Mouse (Mus musculus): ENCODE data around the gene Itgb8. TPM values are rescaled to one million over a fixed set of nuclear protein-coding genes. Genes with fewer than 3 reads are reported as not detected.

Itgb8 gene
- total and polyA plus RNA-seq, 2 experiments from 2014 or later: 10.7 to 33.4 TPM

DNA sequence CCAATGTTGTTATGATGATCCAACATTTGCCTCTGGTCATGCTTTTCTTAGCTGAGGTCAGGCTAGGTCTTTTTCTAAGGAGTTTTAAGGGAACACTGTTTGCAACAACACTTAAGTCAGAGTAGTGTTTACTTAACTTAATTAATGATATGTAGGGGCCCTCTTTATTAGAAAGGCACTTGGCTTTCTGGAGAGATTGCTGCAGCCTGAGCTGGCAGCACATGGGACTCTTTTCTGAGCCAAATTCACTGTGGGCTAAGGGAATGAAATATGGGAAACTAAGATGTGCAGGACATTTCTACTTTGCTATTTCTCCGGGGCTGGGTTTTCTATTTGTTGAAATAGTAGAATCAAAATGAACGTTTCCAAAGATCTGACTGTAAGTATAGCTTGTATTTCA is 73.5 kb downstream of the Itgb8 start:
- no peaks in the 10 kb centered on the region for H3K9me3 ChIP-seq (ENCODE audit: low read length)
- 60% methylated on average over 2 of the region's 2 CpGs for WGBS

DNA sequence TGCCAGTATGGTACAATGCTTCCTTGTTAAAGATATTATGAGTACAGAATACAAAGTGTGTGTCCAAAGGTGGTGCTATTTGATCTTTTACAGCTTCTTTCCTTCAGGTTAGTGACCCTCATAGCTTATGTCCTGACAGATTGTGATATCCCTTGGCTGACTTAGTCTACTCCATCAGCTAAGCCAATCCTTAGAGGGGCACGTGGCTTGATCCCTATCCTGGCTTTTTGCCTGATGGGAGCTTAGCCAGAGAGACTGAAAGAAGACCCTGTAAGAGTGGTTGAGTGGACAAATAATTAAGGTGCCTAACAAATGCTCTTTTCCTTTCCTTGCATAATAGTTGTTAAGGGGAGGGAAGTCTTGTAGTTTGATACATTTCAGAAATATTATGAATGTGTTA is 73.9 kb downstream of the Itgb8 start:
- Histone ChIP-seq H3K4me3 (ENCODE audit: low read length) (no peak overlapping the region), H3K27ac (peak overlapping the region; percentile 66; the same call in 1 of the 2 replicates), H3K9me3 (ENCODE audit: low read length) (no peaks in the 10 kb centered on the region), H3K27me3 (ENCODE audit: insufficient read depth, low read length) (no peaks in the 10 kb centered on the region), H3K36me3 (ENCODE audit: insufficient read depth, low read length) (no peaks in the 10 kb centered on the region), H3K9ac (replicated peaks; ENCODE audit: low read length) (no peak overlapping the region), H3K4me1 (ENCODE audit: insufficient read depth, low read length) (peaks cover 4% of the 10 kb centered on the region; the same call in 1 of the 2 replicates), H3K4me2 (ENCODE audit: low read depth, low read length) (no peak overlapping the region)
- peak; percentile 83 for ATAC-seq
- DNase-seq (ENCODE audit: low spot score): peak; percentile 78
- TF ChIP-seq CTCF (IDR thresholded peaks at IDR 0.05; ENCODE audit: low read depth): no peak
- whole genome bisulfite sequencing: 21% methylated on average over 1 of the region's 1 CpGs

More for the DNA sequence above, 73.5 kb downstream of the Itgb8 start:
- no peak overlapping the region for H3K4me3 ChIP-seq (ENCODE audit: low read length)
- no peaks in the 10 kb centered on the region for H3K36me3 ChIP-seq (ENCODE audit: insufficient read depth, low read length)
- H3K4me2 ChIP-seq (ENCODE audit: low read depth, low read length): no peak overlapping the region
- TF ChIP-seq CTCF (IDR thresholded peaks at IDR 0.05; ENCODE audit: low read depth): no peak
- ATAC-seq: no peak
- peaks cover 4% of the 10 kb centered on the region; the same call in 1 of the 2 replicates for H3K4me1 ChIP-seq (ENCODE audit: insufficient read depth, low read length)
- H3K27me3 ChIP-seq (ENCODE audit: insufficient read depth, low read length): no peaks in the 10 kb centered on the region
- H3K9ac ChIP-seq (replicated peaks; ENCODE audit: low read length): no peak overlapping the region
- H3K27ac ChIP-seq: peak overlapping the region; percentile 27; the same call in 1 of the 2 replicates
- DNase-seq (ENCODE audit: low spot score): peak; percentile 46

DNA sequence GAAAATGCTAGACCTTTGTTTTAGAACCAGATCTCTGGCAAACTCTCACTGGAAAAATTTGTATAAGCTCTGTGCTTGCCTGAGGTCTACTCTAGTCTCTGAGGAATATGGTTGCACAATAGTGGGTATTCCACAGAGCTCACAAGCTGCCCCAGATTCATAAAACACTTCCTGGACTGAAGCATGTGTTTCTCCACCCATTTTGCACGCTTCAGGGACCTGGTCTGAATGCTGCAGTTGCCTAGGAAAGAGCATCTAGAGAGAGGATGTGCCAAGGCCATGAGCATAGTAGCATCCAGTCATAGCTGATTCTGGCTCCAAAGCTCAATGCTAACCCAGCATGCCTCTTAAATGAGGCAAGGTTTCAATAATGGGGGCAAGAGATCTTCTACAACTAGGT is 74.4 kb downstream of the Itgb8 start:
- H3K9me3 ChIP-seq (ENCODE audit: low read length): no peaks in the 10 kb centered on the region
- H3K4me3 ChIP-seq (ENCODE audit: low read length): no peak overlapping the region
- TF ChIP-seq CTCF (IDR thresholded peaks at IDR 0.05; ENCODE audit: low read depth): no peak
- H3K4me1 ChIP-seq (ENCODE audit: insufficient read depth, low read length): peaks cover 4% of the 10 kb centered on the region; the same call in 1 of the 2 replicates
- H3K9ac ChIP-seq (replicated peaks; ENCODE audit: low read length): no peak overlapping the region
- 40% methylated on average over 1 of the region's 1 CpGs for WGBS
- H3K4me2 ChIP-seq (ENCODE audit: low read depth, low read length): no peak overlapping the region
- H3K36me3 ChIP-seq (ENCODE audit: insufficient read depth, low read length): no peaks in the 10 kb centered on the region
- no peaks in the 10 kb centered on the region for H3K27me3 ChIP-seq (ENCODE audit: insufficient read depth, low read length)
- H3K27ac ChIP-seq: peak overlapping the region; percentile 66
- ATAC-seq: peak; percentile 94
- peak; percentile 67 for DNase-seq (ENCODE audit: low spot score)

DNA sequence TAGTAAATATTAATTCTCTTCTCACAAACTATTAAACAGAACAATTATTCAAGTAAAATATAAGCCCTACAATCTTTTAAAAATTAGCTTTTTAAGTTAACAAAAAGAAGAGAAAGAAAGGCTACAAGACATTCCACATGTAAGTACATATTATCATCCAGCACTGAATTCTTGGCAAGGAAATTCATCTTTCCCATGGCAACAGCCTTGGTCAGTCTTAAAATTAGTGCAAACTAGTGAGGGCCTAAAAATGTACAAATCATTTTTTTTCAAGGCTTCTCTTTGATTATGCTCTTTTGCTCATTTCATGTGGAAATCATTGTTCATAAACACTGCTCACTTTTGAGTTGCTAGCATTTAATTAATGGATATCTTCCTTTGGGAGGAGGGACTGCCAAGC is 77.8 kb downstream of the Itgb8 start:
- no peak for ATAC-seq
- H3K4me1 ChIP-seq (ENCODE audit: insufficient read depth, low read length): peaks cover 4% of the 10 kb centered on the region; the same call in 1 of the 2 replicates
- no peaks in the 10 kb centered on the region for H3K9me3 ChIP-seq (ENCODE audit: low read length)
- TF ChIP-seq CTCF (IDR thresholded peaks at IDR 0.05; ENCODE audit: low read depth): no peak
- no peak overlapping the region for H3K4me3 ChIP-seq (ENCODE audit: low read length)
- no peak overlapping the region for H3K4me2 ChIP-seq (ENCODE audit: low read depth, low read length)
- DNase-seq (ENCODE audit: low spot score): peak; percentile 27
- H3K27me3 ChIP-seq (ENCODE audit: insufficient read depth, low read length): no peaks in the 10 kb centered on the region
- no peak overlapping the region for H3K9ac ChIP-seq (replicated peaks; ENCODE audit: low read length)
- no peak overlapping the region for H3K27ac ChIP-seq
- no peaks in the 10 kb centered on the region for H3K36me3 ChIP-seq (ENCODE audit: insufficient read depth, low read length)

DNA sequence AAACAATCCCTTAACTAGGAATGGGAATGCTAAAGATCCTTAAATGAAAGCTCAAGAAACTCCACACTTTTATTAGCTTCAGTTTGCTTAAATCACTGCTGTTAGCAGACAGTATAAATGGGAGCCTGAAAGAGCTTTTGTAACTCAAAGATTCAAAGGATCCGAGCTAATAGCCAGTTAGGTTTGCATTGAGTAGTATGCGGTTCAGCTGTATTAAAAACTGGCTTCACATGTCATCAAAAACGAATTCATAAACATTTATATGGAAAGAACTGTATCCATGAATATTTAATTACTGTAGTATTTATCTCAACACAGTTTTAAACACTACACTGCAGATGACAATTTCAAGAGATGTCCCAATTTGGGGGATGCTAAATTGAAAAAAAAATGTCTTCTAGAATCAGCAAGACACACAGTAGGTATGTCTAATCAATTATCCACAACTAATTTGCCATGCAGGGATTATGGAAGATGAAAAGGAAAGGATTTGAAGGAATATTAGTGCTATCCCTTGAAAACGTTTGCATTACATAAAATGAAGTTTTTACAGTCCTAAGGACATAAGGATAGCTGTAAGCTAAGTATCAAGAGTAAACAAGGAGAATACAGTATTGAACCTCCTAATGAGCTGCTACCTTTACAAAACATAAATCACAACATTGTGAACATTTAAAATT is 79.2 kb downstream of the Itgb8 start:
- Histone ChIP-seq H3K4me1 (ENCODE audit: insufficient read depth, low read length) (peaks cover 4% of the 10 kb centered on the region; the same call in 1 of the 2 replicates), H3K9ac (replicated peaks; ENCODE audit: low read length) (no peak overlapping the region), H3K27me3 (ENCODE audit: insufficient read depth, low read length) (no peaks in the 10 kb centered on the region), H3K4me2 (ENCODE audit: low read depth, low read length) (no peak overlapping the region), H3K27ac (no peak overlapping the region), H3K9me3 (ENCODE audit: low read length) (no peaks in the 10 kb centered on the region), H3K4me3 (ENCODE audit: low read length) (no peak overlapping the region), H3K36me3 (ENCODE audit: insufficient read depth, low read length) (no peaks in the 10 kb centered on the region)
- no peak for TF ChIP-seq CTCF (IDR thresholded peaks at IDR 0.05; ENCODE audit: low read depth)
- ATAC-seq: no peak
- 33% methylated on average over 4 of the region's 4 CpGs for WGBS
- DNase-seq (ENCODE audit: low spot score): no peak

DNA sequence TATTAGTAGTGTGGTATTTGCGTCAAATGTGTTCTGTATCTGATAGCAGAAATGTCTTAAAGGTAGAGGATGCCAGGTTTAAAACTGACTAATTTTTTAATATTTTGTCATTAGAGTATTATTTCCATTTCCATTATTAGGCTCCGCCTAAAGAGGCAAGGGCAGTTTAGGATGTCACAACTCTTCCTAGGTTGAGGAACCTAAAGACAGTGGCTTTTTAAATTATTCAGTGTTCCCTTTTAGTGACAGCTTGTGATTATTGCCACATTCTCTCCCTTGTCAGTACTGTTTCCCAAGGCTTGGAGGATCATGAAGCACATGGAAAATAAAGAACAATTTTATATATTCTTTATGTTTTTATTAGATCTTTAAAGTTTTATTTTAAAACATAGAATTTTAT is 80.9 kb downstream of the Itgb8 start:
- H3K4me1 ChIP-seq (ENCODE audit: insufficient read depth, low read length): no peaks in the 10 kb centered on the region

DNA sequence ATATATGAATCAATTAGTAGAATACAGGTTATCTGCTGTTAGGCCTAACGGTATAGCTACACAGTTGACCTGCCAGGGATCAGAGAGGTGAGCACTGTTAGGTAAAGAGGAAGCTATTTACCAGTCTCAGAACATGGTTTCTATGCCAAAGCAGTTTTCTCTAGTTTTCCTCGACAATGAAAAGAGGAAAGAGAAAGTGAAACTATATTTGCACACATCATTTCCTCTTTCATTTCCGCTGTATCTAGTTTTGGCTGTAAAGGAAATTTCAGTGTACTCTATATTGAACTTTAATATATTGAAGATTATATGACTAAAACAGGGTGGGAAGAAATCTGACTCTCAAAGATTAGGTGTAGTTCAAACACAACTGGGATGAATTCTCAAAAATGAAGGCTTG is 81.5 kb downstream of the Itgb8 start:
- H3K4me2 ChIP-seq (ENCODE audit: low read depth, low read length): no peak overlapping the region
- no peak overlapping the region for H3K4me3 ChIP-seq (ENCODE audit: low read length)
- H3K27ac ChIP-seq: no peak overlapping the region
- no peak for ATAC-seq
- H3K36me3 ChIP-seq (ENCODE audit: insufficient read depth, low read length): no peaks in the 10 kb centered on the region
- no peak overlapping the region for H3K9ac ChIP-seq (replicated peaks; ENCODE audit: low read length)
- TF ChIP-seq CTCF (IDR thresholded peaks at IDR 0.05; ENCODE audit: low read depth): no peak
- no peaks in the 10 kb centered on the region for H3K9me3 ChIP-seq (ENCODE audit: low read length)
- DNase-seq (ENCODE audit: low spot score): no peak
- WGBS: 86% methylated on average over 3 of the region's 3 CpGs
- no peaks in the 10 kb centered on the region for H3K4me1 ChIP-seq (ENCODE audit: insufficient read depth, low read length)
- no peaks in the 10 kb centered on the region for H3K27me3 ChIP-seq (ENCODE audit: insufficient read depth, low read length)

More for the DNA sequence above, 80.9 kb downstream of the Itgb8 start:
- no peak for ATAC-seq
- TF ChIP-seq CTCF (IDR thresholded peaks at IDR 0.05; ENCODE audit: low read depth): no peak
- no peaks in the 10 kb centered on the region for H3K27me3 ChIP-seq (ENCODE audit: insufficient read depth, low read length)
- H3K4me3 ChIP-seq (ENCODE audit: low read length): no peak overlapping the region
- no peak for DNase-seq (ENCODE audit: low spot score)
- no peaks in the 10 kb centered on the region for H3K9me3 ChIP-seq (ENCODE audit: low read length)
- no peak overlapping the region for H3K4me2 ChIP-seq (ENCODE audit: low read depth, low read length)
- 100% methylated on average over 2 of the region's 2 CpGs for WGBS
- H3K9ac ChIP-seq (replicated peaks; ENCODE audit: low read length): no peak overlapping the region
- no peak overlapping the region for H3K27ac ChIP-seq
- H3K36me3 ChIP-seq (ENCODE audit: insufficient read depth, low read length): no peaks in the 10 kb centered on the region

Data from hindbrain, postnatal 0 days (tissue).